Mouse (Mus musculus) neural tube, embryonic 10.5 days (tissue): Measurements from ENCODE around the gene Mms19.

Experiments used
- DNase-seq: peaks from one replicate; pipeline ENCODE4 v3.0.0-alpha.2; 2017; ENCODE audit warnings: low spot score; ENCODE audit errors: extremely low spot score

The Mms19 gene

DNA sequence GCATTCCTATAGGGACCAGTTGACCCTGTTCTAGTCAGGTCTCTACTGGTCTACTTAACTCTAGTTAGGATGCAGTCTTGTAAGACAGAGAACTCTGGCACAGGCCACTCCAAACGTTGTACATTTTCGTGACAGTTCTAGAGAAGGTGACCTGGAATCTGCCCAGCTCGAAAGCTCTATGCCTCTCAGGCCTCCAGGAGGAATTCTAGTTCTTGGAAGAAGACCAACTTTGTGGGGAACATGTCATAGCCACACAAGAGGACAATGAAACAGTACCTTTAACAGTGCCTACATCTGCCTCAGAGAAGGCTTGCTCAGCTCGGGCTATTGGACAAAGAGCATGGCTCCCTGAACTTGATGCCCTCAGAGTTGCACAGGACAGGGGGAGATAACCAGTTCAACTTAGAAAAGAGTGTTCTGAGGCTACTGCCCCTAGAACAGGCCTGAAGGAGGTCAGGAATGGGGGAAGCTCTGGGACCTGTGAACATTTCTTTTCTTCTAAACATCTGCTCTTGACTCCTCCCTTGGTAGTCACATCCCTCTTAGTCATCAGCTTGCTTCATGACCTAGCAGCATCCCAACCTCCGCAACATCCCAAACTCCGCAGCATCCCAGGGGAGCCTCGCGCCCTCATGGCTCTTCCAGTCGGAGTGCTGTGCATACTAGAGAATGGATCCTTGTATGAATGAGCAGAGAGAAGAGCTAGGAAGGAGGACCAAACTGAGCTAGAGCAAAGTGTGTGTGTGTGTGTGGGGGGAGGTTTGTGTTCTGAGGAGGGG is 18.0 kb upstream of the Mms19 start:
- DNase-seq = no peak

DNA sequence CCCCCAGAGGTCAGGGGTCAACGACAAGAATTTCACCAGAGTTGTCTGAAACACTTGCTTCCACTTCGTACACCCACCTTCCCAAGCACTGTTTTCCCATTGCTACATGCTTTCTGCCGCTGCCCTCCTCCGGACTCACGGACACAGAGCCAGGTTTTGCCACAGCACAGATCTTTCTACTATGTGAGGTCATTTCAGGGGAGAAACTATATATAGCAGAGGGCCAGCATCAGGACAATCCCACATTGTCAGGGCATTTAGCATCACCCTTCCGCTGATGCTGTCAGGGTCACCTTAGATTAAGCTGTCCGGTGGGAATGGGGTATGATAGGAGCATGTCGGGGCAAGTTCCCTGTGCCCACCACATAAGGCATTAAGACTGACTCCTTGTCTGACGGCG is 16.1 kb upstream of the Mms19 start:
- no peak for DNase-seq

DNA sequence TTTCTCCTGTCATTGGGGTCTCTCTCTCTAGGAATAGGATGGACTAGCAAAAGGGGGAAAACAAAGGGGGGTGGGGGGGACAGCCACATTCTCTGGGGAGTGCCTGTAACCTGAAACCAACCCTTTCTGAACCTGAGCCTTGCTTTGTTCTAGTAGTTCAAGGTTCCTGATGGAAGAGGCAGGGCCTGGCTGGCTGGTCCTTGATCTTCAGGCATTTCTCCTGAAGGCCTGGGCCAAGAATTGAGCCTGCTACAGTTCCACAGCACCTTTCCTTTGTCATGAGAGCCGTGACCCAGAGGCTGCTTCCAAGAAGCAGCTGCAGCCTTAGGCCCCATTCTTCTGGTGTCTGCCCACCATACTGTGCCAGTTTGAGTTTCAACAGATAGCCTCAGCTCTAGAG is 14.5 kb upstream of the Mms19 start:
- DNase-seq = no peak

DNA sequence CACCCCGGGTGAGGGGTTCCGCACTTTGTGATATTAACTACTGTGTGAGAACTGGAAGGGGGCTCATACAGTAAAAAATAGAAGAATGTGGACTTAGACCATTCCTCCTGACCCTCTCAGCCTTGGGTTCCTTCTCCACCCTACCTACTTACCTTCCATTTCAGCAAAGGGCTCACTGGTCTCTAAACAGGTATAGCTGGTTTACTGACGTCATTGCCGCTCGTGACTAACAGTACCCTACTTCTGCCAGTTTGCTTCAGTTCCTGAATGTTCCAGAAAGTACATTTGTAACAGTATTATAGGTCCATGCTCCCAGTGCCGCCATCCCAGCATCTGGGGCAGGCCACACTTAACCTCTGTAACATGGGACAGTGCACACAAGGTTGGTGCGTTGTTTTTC is 13.1 kb upstream of the Mms19 start:
- DNase-seq = no peak

DNA sequence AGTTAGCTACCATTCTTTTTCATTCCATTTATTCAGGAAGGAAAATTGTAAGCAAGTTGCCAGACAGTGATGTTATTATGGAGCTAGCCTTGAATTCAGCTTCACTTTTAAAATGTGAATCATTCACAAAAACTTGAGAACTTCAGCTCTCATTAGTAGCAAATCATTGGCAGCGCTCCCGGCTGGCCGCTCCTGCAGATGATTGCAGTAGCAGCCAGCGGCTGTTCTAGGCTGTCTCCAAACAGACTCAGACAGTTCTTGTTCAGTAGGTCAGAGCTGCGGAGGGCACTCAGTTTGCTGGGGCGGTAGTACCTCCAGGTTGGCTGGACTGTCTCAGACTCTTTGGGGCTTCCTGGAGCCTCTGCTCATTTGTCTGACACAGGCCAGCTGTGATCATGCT is 12.5 kb upstream of the Mms19 start:
- DNase-seq = no peak

DNA sequence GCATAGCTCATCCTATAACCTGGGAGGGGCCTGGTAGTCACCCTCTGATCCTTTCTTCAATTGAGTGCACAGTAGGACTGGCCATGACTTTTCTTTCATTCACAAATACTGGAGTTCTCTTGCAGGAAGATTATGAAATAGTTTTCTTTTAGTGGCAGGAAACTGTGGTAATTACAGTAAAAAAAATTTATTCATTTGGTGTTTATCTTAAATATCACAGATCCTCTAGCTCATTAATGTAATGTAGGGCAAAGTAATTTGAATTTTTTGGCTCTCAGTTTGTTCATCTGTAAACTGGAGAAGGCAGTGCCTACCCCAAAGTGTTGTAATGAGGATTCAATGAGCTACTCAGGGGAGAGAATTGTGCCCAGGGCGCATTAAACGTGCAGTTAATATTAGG is 12.0 kb upstream of the Mms19 start:
- no peak for DNase-seq

DNA sequence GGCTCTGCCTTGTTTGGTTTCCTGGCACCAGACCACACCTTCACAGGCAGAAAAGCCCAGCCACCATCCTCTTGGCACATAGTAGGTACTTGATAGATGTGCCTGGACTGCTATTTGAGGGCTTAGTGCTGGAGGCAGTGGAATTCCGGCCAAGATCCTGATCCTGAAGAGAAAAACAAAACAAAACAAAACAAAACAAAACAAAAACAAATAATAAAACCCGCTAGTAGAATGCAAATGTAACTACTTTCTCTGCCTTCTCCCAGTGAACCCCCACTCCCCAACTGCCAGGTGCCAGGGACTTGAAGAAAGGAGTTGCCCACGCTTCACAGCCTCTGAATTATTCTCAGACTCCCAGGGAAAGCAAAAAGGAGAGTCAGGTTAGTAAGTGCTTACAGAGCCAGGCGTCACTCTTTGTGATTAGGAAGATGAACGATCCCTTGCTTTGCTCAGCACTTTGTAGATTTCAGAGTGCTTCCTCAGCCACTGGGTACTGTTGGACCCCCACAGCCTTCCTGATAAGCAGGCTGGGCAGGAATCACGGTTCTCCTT is 11.0 kb upstream of the Mms19 start:
- no peak for DNase-seq

DNA sequence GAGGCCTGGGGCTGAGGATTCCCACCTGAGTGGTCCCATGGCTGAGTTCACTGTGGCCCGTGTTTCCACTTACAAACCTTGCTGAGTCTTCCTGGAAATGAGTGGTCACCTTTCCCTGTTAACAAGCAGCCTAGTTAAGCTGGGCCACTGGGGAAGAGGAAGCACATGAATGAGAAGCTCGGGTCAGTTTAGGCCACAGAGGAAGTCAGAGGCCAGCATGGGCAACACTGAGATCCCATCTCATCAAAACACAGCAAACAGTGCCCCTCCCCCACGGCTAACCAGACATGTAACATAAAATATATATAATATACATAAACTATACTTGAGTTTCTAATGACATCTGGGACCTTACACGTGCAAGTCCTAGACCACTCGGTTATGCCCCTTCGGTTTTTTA is 8.9 kb upstream of the Mms19 start:
- no peak for DNase-seq

DNA sequence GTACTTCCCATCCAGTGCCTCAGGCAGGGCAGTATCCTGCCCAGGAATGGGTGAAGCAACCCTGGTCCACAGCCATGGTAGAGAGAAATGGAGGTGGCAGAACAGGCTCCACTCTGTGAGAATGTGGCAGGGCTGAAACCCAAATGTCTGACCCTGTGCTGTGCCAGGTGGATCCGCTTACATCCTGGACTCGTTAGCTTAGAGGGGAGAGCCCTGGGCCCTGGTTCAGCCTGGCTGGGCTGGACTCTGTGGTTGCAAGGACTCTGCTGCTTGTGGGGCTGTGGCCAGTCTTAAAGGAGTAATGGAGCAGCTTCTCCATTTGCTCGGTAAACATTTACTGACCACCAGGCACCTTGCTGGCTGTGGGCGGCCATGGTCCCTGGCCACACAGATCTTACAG is 6.2 kb upstream of the Mms19 start:
- no peak for DNase-seq

DNA sequence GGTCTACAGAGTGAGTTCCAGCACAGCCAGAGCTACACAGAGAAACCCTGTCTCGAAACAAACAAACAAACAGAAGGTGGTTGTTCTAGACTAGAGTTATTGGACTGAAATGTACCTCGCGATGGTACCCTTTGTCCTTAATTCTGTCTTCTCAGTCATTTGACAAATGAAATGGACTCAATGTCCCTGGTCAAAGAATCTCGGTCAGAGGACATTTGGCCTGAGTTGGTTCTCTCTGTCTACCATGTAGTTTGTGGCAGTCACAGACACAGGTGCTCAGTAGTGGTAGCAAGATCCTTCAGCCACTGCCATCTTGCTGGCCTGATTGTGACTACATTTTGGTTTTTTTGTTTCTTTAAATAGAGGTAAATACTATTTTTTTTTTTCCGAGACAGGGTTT is 5.0 kb upstream of the Mms19 start:
- no peak for DNase-seq

DNA sequence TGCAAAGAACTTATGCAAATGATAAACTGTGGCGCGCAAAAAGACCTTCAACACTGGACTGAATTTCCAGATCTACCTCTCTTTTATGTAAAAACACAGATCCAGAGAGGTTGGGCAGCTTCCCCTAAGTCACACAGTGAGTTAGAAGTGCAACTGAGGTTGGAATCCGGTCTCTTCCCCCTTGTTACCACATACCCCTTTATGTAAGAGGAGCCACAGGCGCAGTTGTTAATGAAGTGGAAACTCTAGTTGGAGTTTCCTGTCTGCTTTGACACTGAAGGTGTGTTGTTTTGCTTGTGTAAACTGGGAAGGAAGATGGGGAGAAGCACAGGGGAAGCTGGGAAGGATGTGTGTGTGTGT is 1.8 kb upstream of the Mms19 start:
- no peak for DNase-seq

DNA sequence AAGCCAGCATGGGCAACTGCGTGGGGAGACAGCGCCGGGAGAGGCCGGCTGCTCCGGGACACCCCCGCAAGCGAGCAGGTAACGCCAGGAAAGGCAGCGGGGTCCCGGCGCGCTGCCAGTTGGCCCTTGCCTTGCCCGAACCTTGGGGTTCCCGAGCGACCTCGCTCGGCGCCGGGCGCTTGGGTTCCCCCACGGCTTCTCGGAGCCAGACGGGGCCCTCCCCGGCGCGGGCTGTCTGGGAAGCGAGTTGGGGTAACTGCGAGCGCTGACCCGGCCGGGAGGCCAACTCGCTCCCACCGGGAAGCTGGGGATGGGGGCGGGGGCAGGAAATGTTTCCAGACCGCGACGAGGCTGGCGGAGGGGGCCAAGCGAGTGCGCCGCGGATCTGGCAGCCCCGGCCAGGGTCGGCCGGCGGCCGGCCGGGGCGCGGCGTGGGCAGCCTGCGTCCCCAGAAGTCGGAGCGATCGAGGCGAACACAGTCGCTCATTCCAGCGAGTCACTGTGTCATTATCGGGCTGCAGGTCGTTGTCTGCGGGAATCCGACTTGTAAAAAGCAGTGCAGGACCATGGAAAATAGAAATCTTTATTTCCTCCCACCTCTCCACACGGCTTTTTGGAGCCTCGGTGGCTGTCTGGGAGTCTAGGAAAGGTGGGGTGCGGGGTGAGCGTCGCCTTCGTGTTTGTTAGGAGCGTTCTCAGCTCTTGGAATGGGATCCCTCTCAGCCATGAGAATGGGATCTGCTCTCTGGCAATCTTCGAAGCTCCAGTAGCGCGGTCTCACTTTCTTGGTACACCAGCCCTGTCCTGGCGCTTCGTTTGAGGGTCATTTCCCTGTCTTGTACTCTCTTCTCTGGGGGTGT is 1.2 kb upstream of the Mms19 start:
- peak; percentile 70 for DNase-seq

DNA sequence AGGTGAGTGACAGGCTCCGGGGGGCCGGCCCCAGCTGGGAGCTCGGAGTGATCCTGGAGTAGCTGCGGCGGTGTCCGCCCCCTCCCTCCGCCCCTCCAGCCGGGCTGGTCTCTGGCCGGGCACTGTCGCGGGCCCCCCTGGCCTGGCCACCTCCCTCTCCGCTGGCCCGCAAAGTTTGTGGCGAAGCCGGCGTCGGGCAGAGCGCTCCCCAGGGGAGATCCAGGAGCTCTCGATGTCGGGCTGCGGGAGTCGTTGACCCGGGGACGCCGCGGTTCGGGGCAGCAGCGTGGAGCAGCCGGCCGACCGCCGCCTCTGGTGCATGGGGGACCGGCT is 604 bp upstream of the Mms19 start, which contains the start of gene Ubtd1:
Gene Ubtd1 (plus strand): TSS at position 169 of the 333 bp plus-strand sequence.
- no peak for DNase-seq

DNA sequence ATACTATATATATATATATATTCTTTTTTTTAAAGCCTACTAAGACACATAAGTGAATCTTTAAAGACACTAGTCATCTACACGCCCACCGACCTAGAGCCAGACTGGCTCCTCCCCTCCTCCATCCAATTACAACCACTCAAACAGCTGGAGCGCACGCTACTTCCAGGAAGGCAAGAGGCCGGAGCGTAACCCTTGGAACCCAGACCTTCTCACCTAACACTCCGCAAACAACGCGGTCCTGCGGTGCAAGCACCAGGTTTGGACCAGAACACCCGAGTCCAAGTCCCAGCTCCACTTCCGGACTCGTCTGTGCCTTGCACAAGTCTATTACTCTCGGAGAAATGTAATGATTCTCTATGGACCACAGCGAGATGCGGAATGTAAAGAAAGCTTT is 537 bp downstream of the Mms19 start:
- DNase-seq = no peak

DNA sequence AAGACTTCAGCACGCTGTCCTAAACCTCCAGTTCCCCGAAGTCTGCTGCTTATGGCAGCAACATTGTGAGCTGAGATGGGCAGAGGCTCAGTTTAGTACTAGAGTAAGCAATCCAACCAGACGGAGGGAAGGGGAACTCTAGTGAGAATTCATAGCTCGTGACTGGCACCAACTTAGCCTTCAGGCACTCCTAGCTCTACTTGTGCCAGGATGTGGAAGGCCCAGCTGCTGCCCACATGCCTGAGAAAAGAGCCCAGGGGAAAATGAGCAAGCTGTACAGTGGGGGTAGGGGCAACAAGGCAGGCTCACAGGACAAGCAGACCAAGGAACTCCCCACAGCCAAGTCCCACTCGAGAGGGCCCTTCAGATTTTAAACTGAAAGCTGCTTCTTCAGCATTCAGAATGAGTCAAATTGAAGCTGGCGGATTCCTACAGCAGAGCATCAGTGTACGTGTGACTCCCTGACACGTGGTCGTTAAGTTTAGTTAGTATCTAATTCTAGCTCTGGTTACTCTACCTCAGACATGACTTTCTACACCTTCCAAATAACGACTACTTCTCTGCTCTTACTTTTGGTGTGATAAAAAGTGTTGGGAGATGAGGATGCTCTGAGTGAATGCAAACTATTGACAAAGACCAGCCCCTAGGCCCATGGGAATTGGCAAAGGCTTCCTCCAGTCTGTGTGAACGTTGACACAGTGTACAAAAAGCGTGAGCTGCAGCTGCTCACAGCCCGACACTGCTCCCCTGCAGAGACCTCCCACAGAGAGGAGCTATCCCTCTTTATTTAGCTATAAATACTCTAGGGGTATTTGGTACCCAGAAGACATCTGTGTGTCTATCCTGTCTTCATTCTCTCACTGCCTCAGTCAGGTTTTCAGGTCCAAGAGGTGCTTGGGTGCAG is 6.8 kb downstream of the Mms19 start:
- no peak for DNase-seq

DNA sequence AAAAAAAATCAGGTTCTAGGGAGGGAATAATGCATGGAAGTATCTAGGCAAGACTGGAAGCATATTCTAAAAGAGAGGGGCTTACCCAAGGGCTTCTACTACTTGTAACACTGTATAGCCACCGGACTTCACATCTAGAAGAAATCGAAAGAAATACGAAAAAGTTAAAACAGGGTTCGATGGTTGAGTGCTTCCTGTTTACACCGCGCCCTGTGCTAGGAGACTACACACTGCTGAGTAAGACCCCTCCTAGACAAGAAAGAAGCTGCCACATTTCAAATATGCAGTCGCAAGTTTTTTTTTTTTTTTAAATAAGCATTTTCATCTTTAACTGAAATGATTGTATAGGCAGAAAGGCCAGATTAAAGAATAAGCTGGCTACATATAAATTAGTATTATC is 11.3 kb downstream of the Mms19 start:
- DNase-seq = no peak

DNA sequence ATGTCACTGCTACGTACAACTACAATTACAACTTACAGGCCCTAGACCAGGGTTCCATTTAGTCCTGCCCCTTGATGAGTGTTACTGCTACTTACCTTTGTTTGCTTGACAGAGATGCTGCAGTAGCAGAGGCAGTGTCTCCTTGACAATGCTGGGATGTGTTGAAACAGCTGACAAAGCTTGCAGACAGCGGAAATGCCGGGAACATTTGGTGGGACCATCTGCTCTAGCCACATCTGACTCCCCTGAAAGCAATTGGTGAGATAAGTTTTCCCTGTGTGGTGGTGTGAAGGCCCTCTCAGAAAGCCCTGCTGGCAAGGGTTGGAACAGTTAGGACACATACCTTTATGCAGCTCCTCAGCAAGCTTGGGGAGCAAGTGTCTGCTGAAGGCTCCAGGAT is 27.4 kb downstream of the Mms19 start:
- no peak for DNase-seq

DNA sequence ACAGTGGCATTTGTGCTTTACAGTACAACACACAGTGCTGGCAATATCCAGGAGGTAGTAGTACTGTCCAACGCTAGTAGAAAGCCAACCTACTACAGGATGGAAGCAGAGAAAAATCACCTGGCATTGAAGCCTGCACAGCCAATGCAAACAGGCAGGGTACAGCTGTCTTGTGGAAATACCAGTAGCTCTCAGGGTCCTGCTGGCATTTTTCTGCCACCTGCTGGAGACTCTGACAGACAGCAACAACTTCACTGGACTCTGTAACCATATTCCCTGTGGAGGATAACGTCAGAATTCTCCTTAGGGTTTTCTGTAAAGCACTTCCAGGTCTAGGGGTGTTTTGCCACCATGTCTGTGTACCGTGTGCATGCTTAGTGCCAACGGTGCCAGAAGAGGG is 28.7 kb downstream of the Mms19 start:
- DNase-seq = no peak

DNA sequence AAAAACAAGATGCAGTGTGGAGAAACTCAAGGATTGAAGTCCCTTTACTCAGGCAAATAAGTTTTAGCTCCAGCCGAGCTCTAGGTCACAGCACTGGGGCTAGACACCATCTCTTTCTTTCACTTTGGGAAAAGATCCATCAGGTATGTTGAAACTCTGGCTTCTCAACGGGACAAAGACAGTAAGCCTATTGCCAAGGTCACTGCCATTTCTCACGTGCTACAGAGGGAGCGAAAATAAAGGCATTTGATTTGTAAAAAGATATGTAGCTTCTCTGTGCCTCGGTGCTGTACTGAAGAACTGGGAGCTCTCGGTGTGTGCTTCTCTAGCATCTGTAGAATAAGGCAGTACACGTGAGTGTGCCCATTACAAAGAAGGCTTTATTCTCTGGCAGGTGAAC is 37.1 kb downstream of the Mms19 start:
- DNase-seq = no peak

DNA sequence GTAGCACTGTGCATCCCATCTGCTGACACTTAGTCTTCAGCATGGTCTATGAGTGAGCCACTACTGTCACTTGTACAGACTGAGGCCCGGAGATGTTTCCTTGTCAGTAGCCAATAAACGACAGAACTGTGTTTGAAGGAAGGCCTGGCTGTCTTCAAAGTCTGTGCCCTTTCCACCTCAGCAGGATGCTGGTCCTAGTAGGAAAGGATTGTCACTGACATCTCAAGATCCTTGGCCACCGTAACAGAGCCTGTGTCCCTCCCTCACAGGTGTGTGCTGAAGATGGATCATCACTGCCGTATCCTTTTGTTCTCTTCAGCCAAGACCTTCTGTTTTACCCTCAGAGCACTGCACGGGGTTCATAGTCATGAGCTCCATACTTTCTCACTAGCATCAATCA is 42.4 kb downstream of the Mms19 start:
- DNase-seq = no peak

DNA sequence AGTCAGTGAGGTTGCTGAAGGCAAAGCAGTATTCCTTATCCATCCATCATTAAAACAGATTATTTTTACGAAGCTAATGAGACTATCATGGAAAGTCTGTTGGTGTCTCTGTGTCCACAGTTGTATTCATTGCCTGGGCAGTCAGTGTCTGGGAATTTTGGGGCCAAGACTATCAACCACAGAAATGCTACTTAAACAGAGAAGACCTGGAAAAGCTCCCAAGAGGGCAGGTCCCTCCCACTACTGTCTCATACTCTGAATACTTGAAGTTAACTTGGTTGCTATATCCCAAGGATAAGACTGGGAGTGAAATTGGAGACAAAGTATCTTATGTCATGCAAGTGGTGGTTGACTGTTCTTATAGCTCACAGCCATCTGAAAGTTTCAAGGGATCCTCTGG is 45.0 kb downstream of the Mms19 start:
- DNase-seq = no peak

DNA sequence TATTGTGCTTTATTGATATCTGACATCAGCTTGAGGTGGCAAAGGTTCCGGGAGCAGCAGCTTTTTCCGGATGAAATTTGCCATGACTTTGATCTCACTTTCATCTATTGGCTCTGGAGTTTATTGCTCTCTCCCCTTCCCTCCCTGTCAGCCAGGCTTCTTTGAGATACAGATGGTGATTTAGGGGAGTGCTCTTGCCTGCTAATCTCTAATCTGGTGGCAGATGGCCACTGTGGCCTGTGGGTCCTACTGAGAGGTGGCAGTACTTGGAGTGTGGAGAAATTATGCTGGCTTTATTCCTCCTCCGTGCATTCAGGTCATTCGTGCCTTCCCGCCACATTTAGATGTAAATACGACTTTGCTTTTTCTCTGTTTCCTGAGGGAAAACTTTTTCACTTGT is 46.8 kb downstream of the Mms19 start:
- no peak for DNase-seq
